Mouse (Mus musculus): ENCODE measurements around the gene Xrcc3.
A peak's percentile ranks its signal among the peaks of the same experiment; 100 is the strongest.

Xrcc3 gene

DNA sequence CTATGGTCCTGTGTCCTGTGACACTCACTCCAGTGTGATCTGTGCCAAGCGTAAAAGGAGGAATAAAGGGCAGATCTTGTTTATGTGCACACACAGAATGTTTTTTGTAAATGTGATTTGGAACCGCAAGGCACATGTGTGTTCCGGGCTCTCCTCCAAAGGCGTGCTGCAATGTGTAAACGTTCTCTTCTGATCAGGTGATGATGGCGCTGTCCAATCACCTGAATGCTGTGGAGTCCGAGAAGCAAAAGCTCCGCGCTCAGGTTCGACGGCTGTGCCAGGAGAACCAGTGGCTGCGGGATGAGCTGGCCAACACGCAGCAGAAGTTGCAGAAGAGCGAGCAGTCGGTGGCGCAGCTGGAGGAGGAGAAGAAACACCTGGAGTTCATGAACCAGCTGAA, 39.5 kb downstream of the Xrcc3 start:
- DNase-seq, result no peak

DNA sequence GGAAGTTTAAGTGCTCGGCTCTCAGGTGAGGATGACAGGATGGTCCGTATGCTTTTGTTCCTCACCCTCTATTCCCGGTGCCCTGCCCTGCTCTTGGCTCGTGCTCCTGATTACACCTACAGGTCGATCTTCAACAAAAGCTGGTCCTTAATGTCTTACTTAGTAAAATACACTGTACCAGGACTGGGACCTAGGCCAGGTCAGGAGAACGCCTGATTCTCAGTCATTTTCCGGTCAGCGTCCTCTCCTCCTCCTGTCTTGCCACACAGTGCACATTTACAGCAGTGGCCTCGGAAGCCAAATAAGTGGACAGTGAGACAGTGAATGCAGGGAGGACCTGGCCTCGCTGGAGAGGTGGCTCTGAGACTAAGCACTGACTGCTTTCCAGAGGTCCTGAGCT, 43.0 kb downstream of the Xrcc3 start:
- DNase-seq, result peak; percentile 32

GRCm38 (mm10) chr12:111769816-111770577, 43.7 kb downstream of the Xrcc3 start:
- no peak for DNase-seq

GRCm38 (mm10) chr12:111769306-111769705, 44.4 kb downstream of the Xrcc3 start:
- peak; percentile 33 for DNase-seq

GRCm38 (mm10) chr12:111768322-111768928, 45.2 kb downstream of the Xrcc3 start:
- no peak for DNase-seq

DNA sequence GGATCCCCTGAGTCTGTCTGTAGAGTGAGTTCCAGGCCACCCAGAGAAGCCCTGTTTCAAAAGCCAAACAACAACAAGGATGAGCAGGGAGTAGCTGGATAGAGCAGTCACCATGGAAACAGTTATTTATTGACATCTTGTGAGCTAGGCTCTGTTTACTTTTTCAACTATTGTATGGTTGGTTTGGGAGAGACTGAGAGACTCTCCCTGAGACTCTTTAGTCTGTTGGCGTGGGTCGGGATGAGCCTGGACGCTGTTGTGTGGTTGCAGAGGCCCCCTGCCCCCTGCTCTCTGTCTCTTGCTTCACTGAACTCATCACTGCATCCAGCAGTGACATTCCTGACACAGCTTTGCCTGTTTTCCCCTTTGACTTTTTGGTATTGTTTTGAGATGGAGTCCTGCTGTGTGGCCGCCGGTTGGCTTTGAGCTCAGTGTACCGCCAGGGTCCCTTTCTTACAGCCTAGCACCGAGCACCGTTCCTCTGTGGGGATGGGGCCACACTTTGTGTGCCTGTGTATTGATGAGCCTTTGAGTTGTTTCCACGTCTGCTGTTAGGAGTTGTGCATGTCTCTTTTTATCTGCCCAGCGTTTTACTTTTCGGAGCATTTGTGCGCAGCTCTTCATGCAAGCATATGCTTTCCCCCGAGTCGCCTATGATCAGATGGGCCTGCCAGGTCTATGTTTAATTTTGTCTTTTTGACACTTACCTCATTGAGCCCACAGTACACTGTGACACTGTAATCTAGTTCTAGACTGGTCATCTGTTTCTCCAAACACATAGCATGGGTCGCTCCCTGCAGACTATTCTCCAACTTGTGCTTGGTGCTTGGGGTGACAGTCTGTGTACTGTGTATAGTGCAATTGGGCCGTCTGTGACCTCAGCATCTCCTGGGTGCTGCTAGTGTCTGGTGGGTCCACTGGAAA, 47.1 kb downstream of the Xrcc3 start:
- DNase-seq, result no peak

DNA sequence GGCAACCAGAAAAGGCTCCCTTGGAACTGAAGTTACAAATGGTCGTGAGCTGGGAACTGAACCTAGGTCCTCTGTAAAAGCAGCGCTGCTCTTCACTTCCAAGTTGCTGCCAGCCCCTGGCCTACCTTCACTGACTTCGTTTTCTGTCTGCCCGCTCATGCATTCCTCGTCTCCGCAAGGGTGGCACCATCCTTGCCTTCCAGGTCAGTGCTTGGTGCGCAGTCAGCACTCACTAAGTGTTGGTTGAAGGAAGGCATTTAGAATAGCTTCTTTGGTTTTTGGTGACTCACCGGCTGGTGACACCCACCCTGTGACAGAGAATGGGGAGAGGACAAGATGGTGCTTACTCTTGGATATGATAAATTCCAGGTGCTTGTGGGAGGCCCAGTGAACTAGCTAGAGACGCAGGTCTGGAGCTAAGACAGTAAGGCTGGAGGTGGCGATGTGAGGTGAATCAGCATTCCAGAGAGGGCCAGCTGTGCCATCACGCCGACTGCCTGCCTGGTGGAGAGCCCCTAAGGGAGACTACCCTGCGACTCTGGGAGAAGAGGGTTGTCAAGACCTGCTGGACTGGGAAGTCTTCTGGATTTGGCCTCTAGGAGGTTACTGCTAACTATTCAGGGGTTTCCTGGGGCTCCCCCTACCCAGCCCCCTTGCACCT, 50.9 kb downstream of the Xrcc3 start:
- no peak for DNase-seq

DNA sequence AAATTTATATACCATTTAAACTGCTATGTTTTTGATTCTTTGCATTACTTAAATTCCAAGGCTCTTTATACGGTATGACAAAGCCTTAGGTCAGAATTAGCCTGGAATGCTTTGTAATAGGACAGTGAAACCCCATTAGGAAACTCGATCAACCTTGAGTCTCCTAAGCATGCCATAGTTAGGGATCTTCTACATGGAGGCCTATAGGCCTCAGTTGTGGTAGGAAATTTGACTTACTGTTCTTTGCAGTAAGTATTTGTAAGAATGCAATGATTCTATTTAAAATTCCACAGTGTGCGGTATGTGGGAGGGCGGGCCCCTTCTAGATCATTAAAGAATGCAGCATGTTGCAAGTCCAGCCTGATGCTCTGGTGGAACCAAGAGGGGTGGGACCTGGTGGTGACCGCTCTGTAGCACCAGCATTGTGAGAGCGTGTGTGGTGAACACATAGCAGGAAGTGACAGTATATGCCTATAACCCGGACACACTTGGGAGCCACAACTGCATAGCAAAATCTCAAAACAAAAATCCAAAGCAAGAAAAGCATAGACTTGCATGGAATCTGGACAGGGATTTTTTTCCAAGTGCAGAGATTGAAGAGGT, 53.3 kb downstream of the Xrcc3 start:
- DNase-seq, result no peak

DNA sequence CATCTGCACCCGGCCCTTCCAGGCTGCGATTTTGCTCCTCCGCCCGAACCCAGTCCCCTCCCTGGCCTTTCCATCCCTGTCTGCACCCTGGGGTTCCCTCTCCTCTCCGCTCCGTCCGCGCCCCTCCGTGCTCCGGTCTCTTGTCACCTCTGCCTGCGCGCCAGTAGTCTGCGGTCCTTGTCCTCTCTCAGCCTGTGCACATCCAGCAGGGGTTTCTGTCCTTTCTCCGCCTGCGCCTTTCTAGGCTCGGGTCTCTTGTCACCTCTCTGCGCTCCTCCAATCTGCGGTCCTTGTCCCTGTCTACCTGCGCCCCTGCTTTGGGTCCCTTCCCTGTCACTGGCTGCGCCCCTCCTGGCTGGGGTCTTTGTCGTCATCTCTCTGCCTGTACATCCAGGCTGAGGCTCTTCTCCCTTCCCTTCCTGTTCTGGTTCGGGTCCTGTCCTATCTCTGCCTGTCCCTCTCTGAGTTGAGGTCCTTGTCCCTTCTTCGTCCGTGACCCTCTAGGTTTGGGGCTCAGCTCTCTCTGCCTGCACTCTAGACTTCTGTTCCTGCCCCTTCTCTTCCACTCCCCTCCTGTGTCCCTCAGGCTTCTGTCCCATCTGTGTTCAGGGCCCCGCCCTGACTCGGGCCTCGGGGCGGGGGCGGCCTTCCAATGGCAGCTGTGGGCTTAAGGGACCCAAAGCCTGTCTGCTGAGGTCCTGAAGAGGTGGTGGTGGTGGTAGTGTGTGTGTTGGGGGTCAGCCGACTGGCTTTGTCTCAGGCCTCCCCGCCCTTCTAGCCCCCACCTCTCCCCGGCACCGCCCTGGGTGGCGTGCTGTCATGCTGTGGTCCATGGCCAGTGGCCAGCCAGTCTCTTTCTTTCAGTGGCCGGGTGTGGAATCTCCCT, 54.3 kb downstream of the Xrcc3 start:
- DNase-seq, result peak; percentile 49

DNA sequence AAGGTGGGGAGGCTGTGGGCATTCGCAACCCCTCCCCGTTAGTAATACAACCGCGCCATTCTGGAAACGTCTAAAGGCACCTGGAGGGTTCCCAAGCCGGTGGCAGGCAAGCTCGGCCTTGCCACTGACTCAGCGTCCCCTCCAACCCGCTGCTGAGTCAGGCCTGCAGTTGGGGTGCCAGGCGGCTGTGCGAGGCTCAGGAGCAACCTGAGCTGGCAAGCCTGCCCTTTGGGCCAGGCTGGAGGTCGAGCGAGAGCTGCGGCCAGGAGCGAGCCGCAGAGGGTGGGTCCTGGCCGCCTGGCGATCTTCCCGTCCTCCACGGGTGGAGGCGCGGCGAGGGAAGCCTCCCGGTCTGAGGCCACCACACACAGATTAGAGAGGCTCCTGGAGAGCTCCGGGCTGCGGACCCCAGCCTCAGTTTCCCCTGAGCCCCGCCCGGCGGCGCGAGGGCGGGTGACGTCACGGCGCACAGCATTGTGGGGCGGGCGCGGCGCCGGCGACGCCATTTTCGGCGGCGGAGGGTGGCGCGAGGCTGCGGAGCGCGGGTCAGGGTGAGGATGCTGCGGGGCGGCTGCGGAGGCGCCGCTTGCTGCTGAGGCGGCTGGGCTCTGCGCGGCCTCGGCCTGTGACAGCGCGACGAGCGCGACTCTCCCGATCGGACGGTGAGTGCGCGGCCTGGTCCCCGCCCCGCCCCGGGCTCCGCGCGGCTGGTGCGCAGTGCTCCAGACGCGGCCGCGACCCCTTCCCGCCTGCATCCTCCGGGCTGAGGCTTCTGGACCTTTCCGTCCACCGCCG, 55.1 kb downstream of the Xrcc3 start, which contains the start of gene Klc1:
TSS of gene Klc1 (plus strand) at position 469 of the 795 bp plus-strand sequence.
- DNase-seq, result peak; percentile 56

- no peak for DNase-seq
Measured at GRCm38 (mm10) chr12:111757561-111758325, 55.9 kb downstream of the Xrcc3 start.

DNA sequence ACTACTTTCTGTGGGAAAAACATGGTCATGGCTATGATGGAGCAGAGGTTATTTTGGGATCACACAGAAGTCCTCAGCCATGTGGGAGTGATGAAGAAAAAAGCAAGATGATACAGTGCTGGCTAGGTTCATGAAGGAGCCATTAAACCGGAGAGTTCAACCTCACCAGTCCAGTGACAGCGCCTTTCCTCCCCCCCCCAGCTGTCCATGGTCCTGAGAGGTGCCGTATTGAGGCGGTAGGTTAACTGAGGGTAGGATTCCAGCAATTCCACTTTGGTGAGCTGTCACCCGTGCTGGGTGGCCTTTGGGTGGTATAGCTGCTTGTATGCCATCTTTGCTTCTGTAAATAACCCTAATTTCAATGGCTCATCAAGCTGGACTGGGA, 57.0 kb downstream of the Xrcc3 start:
- no peak for DNase-seq

GRCm38 (mm10) chr12:111756082-111756697, 57.5 kb downstream of the Xrcc3 start:
- no peak for DNase-seq

DNA sequence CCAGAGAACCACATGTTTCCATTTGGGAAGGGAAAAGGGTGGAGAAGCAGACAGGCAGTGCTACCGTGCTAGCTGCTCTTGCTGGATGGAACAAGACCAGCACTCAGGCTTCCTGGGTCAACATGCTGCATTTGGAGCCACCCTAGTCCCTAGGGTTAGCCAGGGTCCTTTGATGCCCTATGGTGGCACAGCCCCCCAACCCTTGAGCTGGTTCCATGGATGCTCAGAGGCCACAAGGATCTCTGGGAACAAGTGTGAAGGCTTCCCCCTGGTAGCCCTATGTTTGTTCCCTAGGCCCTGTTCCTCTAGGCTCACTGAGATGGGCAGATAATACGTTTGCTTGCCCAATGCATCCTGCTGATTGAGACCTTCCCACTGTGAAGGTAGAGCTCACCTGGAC, 58.4 kb downstream of the Xrcc3 start:
- DNase-seq, result no peak

DNA sequence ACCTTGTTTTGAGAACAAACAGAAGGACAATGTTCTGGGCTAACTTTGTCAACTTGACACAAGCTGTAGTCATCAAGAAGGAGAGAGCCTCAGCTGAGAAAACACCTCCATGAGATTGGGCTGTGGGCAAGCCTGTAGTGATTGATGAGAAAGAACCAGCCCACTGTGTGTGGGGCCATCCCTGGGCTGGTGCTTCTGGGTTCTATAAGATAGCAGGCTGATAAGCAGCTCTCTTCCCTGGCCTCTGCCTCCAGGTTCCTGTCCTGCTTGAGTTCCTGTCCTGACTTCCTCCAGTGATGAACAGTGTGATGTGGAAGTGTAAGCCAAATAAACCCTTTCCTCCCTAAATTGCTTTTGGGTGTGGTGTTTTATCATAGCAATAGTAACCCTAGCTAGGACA, 59.0 kb downstream of the Xrcc3 start:
- DNase-seq, result no peak

DNA sequence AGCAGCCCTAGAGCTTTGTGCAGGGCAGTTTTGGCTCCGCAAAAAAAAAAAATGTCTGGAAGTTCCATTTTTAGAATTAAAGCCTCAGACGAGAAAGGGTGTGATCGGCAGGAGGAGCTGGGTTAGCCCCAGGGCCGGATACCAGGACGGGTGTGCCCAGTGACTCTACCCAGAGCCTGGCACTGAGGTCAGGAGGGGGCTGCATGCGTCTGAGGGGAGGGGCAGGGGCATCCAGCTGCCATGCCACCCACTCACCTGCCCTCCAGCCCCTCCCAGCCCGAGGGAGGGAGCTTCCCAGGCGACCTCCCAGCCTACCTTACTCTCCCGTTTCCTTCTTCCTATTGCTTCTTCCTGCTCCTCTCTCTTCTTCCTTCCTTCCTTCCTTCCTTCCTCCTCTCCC, 60.3 kb downstream of the Xrcc3 start:
- DNase-seq, result no peak
